8 mouse cellular contexts compared by ENCODE assay signal in genomic region chr1:154117346-154117687, GRCm38 (mm10).
DNase-seq lines count a peak whose midpoint lies in the region; ATAC-seq and TF ChIP-seq lines count a peak whose summit lies in the region.

No protein-coding gene starts in this region.

- H3K4me3 ChIP-seq in midbrain, embryonic 11.5 days (ENCODE audit: low read depth, low read length) = no peak overlapping the region
- no peak overlapping the region for H3K4me3 ChIP-seq in midbrain, embryonic 10.5 days
- peak overlapping the region; percentile 22 for H3K4me3 ChIP-seq in liver, embryonic 16.5 days (ENCODE audit: low read depth, low read length)
- H3K4me3 ChIP-seq in stomach, postnatal 0 days (ENCODE audit: low read depth, low read length) = no peak overlapping the region; the same call in 1 of the 2 replicates

- DNase-seq in cerebellum, adult 9-10 months = no peak
- DNase-seq in midbrain, embryonic 11.5 days (ENCODE audit: low spot score, missing footprints) = peak; percentile 81
- DNase-seq in midbrain, embryonic 10.5 days (ENCODE audit: low spot score) = no peak
- peak; percentile 66 for DNase-seq in kidney, adult 11 months
- peak; percentile 54 for DNase-seq in stomach, postnatal 0 days (ENCODE audit: low spot score)
- no peak for DNase-seq in thymus, postnatal 0 days (ENCODE audit: low spot score)

- H3K4me2 ChIP-seq in midbrain, embryonic 11.5 days = no peak overlapping the region
- peak overlapping the region; percentile 25 for H3K4me2 ChIP-seq in liver, embryonic 16.5 days (ENCODE audit: low read depth, low read length)
- H3K4me2 ChIP-seq in stomach, postnatal 0 days (replicated peaks; ENCODE audit: low read depth) = peak overlapping the region; percentile 40

- no peaks in the 10 kb centered on the region for H3K36me3 ChIP-seq in midbrain, embryonic 11.5 days (ENCODE audit: control insufficient read depth, insufficient read depth, low read length)
- H3K36me3 ChIP-seq in midbrain, embryonic 10.5 days = no peaks in the 10 kb centered on the region
- no peaks in the 10 kb centered on the region for H3K36me3 ChIP-seq in liver, embryonic 16.5 days (ENCODE audit: control insufficient read depth, insufficient read depth)
- no peaks in the 10 kb centered on the region for H3K36me3 ChIP-seq in stomach, postnatal 0 days (ENCODE audit: control insufficient read depth, insufficient read depth, low read length)

- H3K9me3 ChIP-seq in midbrain, embryonic 11.5 days (ENCODE audit: control insufficient read depth, low read length) = no peaks in the 10 kb centered on the region
- no peaks in the 10 kb centered on the region for H3K9me3 ChIP-seq in midbrain, embryonic 10.5 days (replicated peaks)
- no peaks in the 10 kb centered on the region for H3K9me3 ChIP-seq in liver, embryonic 16.5 days (replicated peaks; ENCODE audit: control insufficient read depth, low read length)
- no peaks in the 10 kb centered on the region for H3K9me3 ChIP-seq in stomach, postnatal 0 days (ENCODE audit: control insufficient read depth, low read length)

- no peaks in the 10 kb centered on the region for H3K4me1 ChIP-seq in midbrain, embryonic 11.5 days (ENCODE audit: control insufficient read depth, insufficient read depth, low read length)
- H3K4me1 ChIP-seq in midbrain, embryonic 10.5 days = peaks cover 13% of the 10 kb centered on the region
- H3K4me1 ChIP-seq in liver, embryonic 16.5 days (ENCODE audit: control insufficient read depth, low read depth, low read length) = peaks cover 4% of the 10 kb centered on the region
- H3K4me1 ChIP-seq in stomach, postnatal 0 days (replicated peaks; ENCODE audit: control insufficient read depth, insufficient read depth) = peaks cover 10% of the 10 kb centered on the region

- ATAC-seq in cerebellum, adult (ENCODE audit: insufficient number of reproducible peaks, low FRiP score, low TSS enrichment) = peak; percentile 26; the same call in 1 of the 2 replicates
- ATAC-seq in midbrain, embryonic 11.5 days (ENCODE audit: low FRiP score) = no peak
- ATAC-seq in liver, embryonic 16.5 days (ENCODE audit: low read depth) = no peak
- ATAC-seq in stomach, postnatal 0 days (ENCODE audit: low FRiP score, low TSS enrichment) = peak; percentile 2; the same call in 1 of the 2 replicates

- no peak for TF ChIP-seq EP300 in stomach, postnatal 0 days (optimal IDR thresholded peaks at IDR 0.05)

- no peaks in the 10 kb centered on the region for H3K27me3 ChIP-seq in midbrain, embryonic 11.5 days (ENCODE audit: control insufficient read depth, insufficient read depth, low read length)
- H3K27me3 ChIP-seq in midbrain, embryonic 10.5 days (ENCODE audit: low read depth, poor library complexity, severe bottlenecking) = no peaks in the 10 kb centered on the region
- H3K27me3 ChIP-seq in liver, embryonic 16.5 days (ENCODE audit: control insufficient read depth, insufficient read depth, low read depth, low read length) = no peaks in the 10 kb centered on the region
- no peaks in the 10 kb centered on the region for H3K27me3 ChIP-seq in stomach, postnatal 0 days (ENCODE audit: control insufficient read depth, insufficient read depth, low read length)

- H3K27ac ChIP-seq in midbrain, embryonic 11.5 days (ENCODE audit: low read depth, low read length) = no peak overlapping the region
- H3K27ac ChIP-seq in midbrain, embryonic 10.5 days (replicated peaks) = no peak overlapping the region; the same call in 1 of the 2 replicates
- H3K27ac ChIP-seq in liver, embryonic 16.5 days (ENCODE audit: low read length) = peak overlapping the region; percentile 9; the same call in 1 of the 2 replicates
- peak overlapping the region; percentile 96 for H3K27ac ChIP-seq in stomach, postnatal 0 days (replicated peaks)

- WGBS in midbrain, embryonic 11.5 days = 55% methylated on average over 11 of the region's 11 CpGs
- 55% methylated on average over 11 of the region's 11 CpGs for WGBS in midbrain, embryonic 10.5 days
- WGBS in liver, embryonic 16.5 days (ENCODE audit: insufficient replicate concordance) = 37% methylated on average over 11 of the region's 11 CpGs
- 14% methylated on average over 11 of the region's 11 CpGs for WGBS in stomach, postnatal 0 days

- no peak overlapping the region for H3K9ac ChIP-seq in midbrain, embryonic 11.5 days (ENCODE audit: low read length)
- peak overlapping the region; percentile 32; the same call in 1 of the 2 replicates for H3K9ac ChIP-seq in liver, embryonic 16.5 days (ENCODE audit: low read depth, low read length)
- H3K9ac ChIP-seq in stomach, postnatal 0 days (ENCODE audit: low read length) = peak overlapping the region; percentile 48; the same call in 1 of the 2 replicates

- TF ChIP-seq CTCF in stomach, postnatal 0 days (IDR thresholded peaks at IDR 0.05; ENCODE audit: low read depth) = peak; percentile 21; the same call in 1 of the 2 replicates

Comparison
In these comparisons a context has a peak if more than half of its experiments do, and no peak if none do; other contexts are left out.
1. DNase-seq: peak in midbrain, embryonic 11.5 days (single experiment), kidney, adult 11 months (single experiment) and stomach, postnatal 0 days (single experiment); none in cerebellum, adult 9-10 months (single experiment), midbrain, embryonic 10.5 days (single experiment) and thymus, postnatal 0 days (single experiment).
2. ATAC-seq: peak in cerebellum, adult (single experiment) and stomach, postnatal 0 days (single experiment); none in midbrain, embryonic 11.5 days (single experiment) and liver, embryonic 16.5 days (single experiment).
3. H3K27ac ChIP-seq: peak in liver, embryonic 16.5 days (single experiment) and stomach, postnatal 0 days (single experiment); none in midbrain, embryonic 11.5 days (single experiment) and midbrain, embryonic 10.5 days (single experiment).